Mouse (Mus musculus): ENCODE measurements around the gene Tnp1.

Gene Tnp1

GRCm38 (mm10) chr1:73015731-73016130 is at the start of gene Tnp1:
Gene Tnp1, minus strand, starts transcription at chr1:73015909.
- DNase-seq (ENCODE audit: low spot score), result no peak

GRCm38 (mm10) chr1:73064336-73064735 is 48.6 kb upstream of the Tnp1 start:
- DNase-seq (ENCODE audit: low spot score), result no peak

GRCm38 (mm10) chr1:73061491-73062233 is 46.0 kb upstream of the Tnp1 start:
- no peak for DNase-seq (ENCODE audit: low spot score)

- DNase-seq (ENCODE audit: low spot score), result no peak
Measured at GRCm38 (mm10) chr1:73060271-73060670, 44.6 kb upstream of the Tnp1 start.

- no peak for DNase-seq (ENCODE audit: low spot score)
Measured at GRCm38 (mm10) chr1:73056266-73057001, 40.7 kb upstream of the Tnp1 start.

GRCm38 (mm10) chr1:73055820-73056219 is 40.1 kb upstream of the Tnp1 start:
- no peak for DNase-seq (ENCODE audit: low spot score)

- no peak for DNase-seq (ENCODE audit: low spot score)
Measured at GRCm38 (mm10) chr1:73055206-73055605, 39.5 kb upstream of the Tnp1 start.

- no peak for DNase-seq (ENCODE audit: low spot score)
Measured at GRCm38 (mm10) chr1:73053545-73054326, 38.0 kb upstream of the Tnp1 start.

- DNase-seq (ENCODE audit: low spot score), result no peak
Measured at GRCm38 (mm10) chr1:73046896-73047672, 31.4 kb upstream of the Tnp1 start.

- DNase-seq (ENCODE audit: low spot score), result no peak
Measured at GRCm38 (mm10) chr1:73045948-73046685, 30.4 kb upstream of the Tnp1 start.

- no peak for DNase-seq (ENCODE audit: low spot score)
Measured at GRCm38 (mm10) chr1:73043671-73044070, 28.0 kb upstream of the Tnp1 start.

GRCm38 (mm10) chr1:73040691-73041425 is 25.1 kb upstream of the Tnp1 start:
- DNase-seq (ENCODE audit: low spot score), result no peak

GRCm38 (mm10) chr1:73038532-73038931 is 22.8 kb upstream of the Tnp1 start:
- DNase-seq (ENCODE audit: low spot score), result no peak

- DNase-seq (ENCODE audit: low spot score), result no peak
Measured at GRCm38 (mm10) chr1:73036536-73036935, 20.8 kb upstream of the Tnp1 start.

- no peak for DNase-seq (ENCODE audit: low spot score)
Measured at GRCm38 (mm10) chr1:73035726-73036125, 20.0 kb upstream of the Tnp1 start.

GRCm38 (mm10) chr1:73032491-73032890 is 16.8 kb upstream of the Tnp1 start:
- no peak for DNase-seq (ENCODE audit: low spot score)

GRCm38 (mm10) chr1:73028741-73029140 is 13.0 kb upstream of the Tnp1 start:
- peak; percentile 68 for DNase-seq (ENCODE audit: low spot score)

- DNase-seq (ENCODE audit: low spot score), result no peak
Measured at GRCm38 (mm10) chr1:73027381-73027780, 11.7 kb upstream of the Tnp1 start.

- DNase-seq (ENCODE audit: low spot score), result no peak
Measured at GRCm38 (mm10) chr1:73026786-73027299, 11.1 kb upstream of the Tnp1 start.

GRCm38 (mm10) chr1:73026157-73026556 is 10.4 kb upstream of the Tnp1 start:
- no peak for DNase-seq (ENCODE audit: low spot score)

All from MN1 (cell line).